Mouse (Mus musculus) forebrain, embryonic 16.5 days (tissue): Measurements from ENCODE around the gene Ripor1. TPM values are rescaled to one million over a fixed set of nuclear protein-coding genes. Genes with fewer than 3 reads are reported as not detected.
A peak's percentile ranks its signal among the peaks of the same experiment; 100 is the strongest.

Source experiments
- ATAC-seq: fragments of 200-750 bp; cut with Nextera tagmentation; 2 replicates; pipeline ENCODE4 v1.8.0; 2017; ENCODE audit warnings: mild to moderate bottlenecking, moderate library complexity
- H3K27ac ChIP-seq: fragments of 300-500 bp; sonication (generic); 2 replicates; pipeline ENCODE4 v1.5.1; 2014; ENCODE audit warnings: low read length, control low read depth
- H3K27me3 ChIP-seq: fragments of 300-500 bp; sonication (generic); replicated peaks from 2 replicates; pipeline ENCODE4 v1.6.1; 2014; ENCODE audit warnings: low read length; ENCODE audit not compliant: control insufficient read depth, insufficient read depth
- H3K36me3 ChIP-seq: fragments of 300-500 bp; sonication (generic); 2 replicates; pipeline ENCODE4 v1.6.1; 2014; ENCODE audit not compliant: control insufficient read depth, insufficient read depth
- H3K4me1 ChIP-seq: fragments of 300-500 bp; sonication (generic); replicated peaks from 2 replicates; pipeline ENCODE4 v1.6.1; 2014; ENCODE audit warnings: low read length; ENCODE audit not compliant: control insufficient read depth, insufficient read depth
- H3K4me2 ChIP-seq: fragments of 300-500 bp; sonication (generic); 2 replicates; pipeline ENCODE4 v1.6.1; 2014; ENCODE audit warnings: mild to moderate bottlenecking, low read length, control low read depth
- H3K4me3 ChIP-seq: fragments of 300-500 bp; sonication (generic); replicated peaks from 2 replicates; pipeline ENCODE4 v1.5.1; 2014; ENCODE audit warnings: mild to moderate bottlenecking, low read length, control low read depth
- H3K9ac ChIP-seq: fragments of 300-500 bp; sonication (generic); replicated peaks from 2 replicates; pipeline ENCODE4 v1.6.1; 2014; ENCODE audit warnings: low read depth, low read length, control low read depth
- H3K9me3 ChIP-seq: fragments of 300-500 bp; sonication (generic); 2 replicates; pipeline ENCODE4 v1.6.1; 2016; ENCODE audit warnings: low read length; ENCODE audit not compliant: control insufficient read depth
- WGBS: fragments of 180-500 bp; shearing (Covaris S2); extraction: QIAGEN DNeasy Blood & Tissue Kit; methylation state at CpG from one replicate; pipeline ENCODE4 v1.1.7; 2014; 5-methylcytosine and 5-hydroxymethylcytosine counted together
- polyA plus RNA-seq: library from polyadenylated mRNA; unstranded; fragments of >200 nt; fragmentation: Nextera tagmentation; extraction: Ambion mirVana; gene quantifications from 2 replicates; pipeline ENCODE4 v1.2.1, GENCODE M21; 2015

The Ripor1 gene
- polyA plus RNA-seq, 1 experiment from 2014 or later, result 33.4 TPM

- Histone ChIP-seq H3K4me3 (no peak overlapping the region), H3K4me1 (peaks cover 24% of the 10 kb centered on the region), H3K9ac (0 out of 2 replicates have a peak overlapping the region, but pooled peaks have one; percentile 2), H3K27me3 (no peaks in the 10 kb centered on the region), H3K27ac (peak overlapping the region; percentile 29; the same call in 1 of the 2 replicates), H3K36me3 (peaks cover 24% of the 10 kb centered on the region), H3K4me2 (no peak overlapping the region), H3K9me3 (no peaks in the 10 kb centered on the region)
- peak; percentile 31 for ATAC-seq
- 15% methylated on average over 4 of the region's 4 CpGs for WGBS
Observed at GRCm38 (mm10) chr8:105621841-105622240, 16.8 kb downstream of the Ripor1 start.

GRCm38 (mm10) chr8:105622421-105622920 is 17.4 kb downstream of the Ripor1 start:
- peaks cover 18% of the 10 kb centered on the region for H3K36me3 ChIP-seq

DNA sequence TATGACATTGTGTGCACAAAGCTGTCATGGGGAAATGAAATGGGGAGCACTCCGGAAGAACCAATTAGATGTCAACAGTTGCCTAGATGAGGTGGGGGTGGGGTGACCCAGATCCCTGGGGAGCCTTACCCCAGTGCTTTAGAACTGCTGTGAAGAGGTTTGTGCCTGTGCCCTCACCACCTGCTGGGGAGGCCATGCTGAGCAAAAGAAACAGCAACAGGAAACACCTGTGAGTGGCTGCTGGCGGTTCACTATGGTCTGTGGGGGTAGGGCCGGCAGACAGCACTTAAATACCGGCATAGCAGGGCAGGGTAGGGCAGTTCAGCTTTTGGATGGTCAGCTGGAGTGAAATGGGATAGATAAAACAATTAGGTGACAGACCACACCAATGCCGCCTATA is 18.1 kb downstream of the Ripor1 start:
- Histone ChIP-seq H3K9me3 (no peaks in the 10 kb centered on the region), H3K4me3 (no peak overlapping the region), H3K27me3 (no peaks in the 10 kb centered on the region), H3K9ac (no peak overlapping the region), H3K36me3 (peaks cover 13% of the 10 kb centered on the region), H3K27ac (no peak overlapping the region), H3K4me2 (no peak overlapping the region), H3K4me1 (peaks cover 24% of the 10 kb centered on the region)
- 31% methylated on average over 5 of the region's 5 CpGs for WGBS
- peak; percentile 0; the same call in 1 of the 2 replicates for ATAC-seq

More at GRCm38 (mm10) chr8:105622421-105622920, 17.4 kb downstream of the Ripor1 start:
- Histone ChIP-seq H3K4me1 (peaks cover 24% of the 10 kb centered on the region), H3K9me3 (no peaks in the 10 kb centered on the region), H3K4me2 (no peak overlapping the region), H3K4me3 (no peak overlapping the region), H3K27me3 (no peaks in the 10 kb centered on the region), H3K9ac (no peak overlapping the region), H3K27ac (peak overlapping the region; percentile 41; the same call in 1 of the 2 replicates)
- WGBS, result 5% methylated on average over 7 of the region's 8 CpGs
- peak; percentile 86 for ATAC-seq

DNA sequence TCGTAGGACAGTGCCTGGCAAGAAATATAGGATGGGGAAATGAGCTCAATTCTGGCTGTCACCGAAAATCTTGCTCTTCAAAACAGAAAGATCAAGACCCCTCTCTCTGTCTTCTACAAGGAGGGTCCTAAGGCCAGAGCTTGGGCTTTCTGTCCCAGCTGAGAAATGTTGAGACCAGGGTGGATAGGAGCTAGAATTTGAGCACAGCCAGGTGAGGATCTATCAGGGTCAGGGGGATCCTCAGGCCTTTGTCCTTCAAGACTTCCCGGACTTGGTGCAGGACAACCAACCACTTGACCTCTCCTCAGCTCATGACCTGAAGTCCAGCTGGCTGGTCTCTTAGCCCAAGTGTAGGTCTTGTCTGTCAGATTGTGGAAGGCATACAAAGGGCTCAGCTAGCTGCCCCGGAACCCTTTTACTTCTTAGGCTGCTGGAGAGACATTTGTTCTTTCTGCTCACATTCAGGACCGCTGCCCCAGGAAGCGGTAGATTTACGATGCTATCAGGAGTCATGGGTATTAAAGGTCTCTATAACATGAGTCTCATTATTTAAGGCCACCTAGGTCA is 18.7 kb downstream of the Ripor1 start:
- Histone ChIP-seq H3K9ac (no peak overlapping the region), H3K4me3 (no peak overlapping the region), H3K4me2 (no peak overlapping the region), H3K27ac (no peak overlapping the region), H3K9me3 (no peaks in the 10 kb centered on the region), H3K4me1 (peaks cover 24% of the 10 kb centered on the region), H3K36me3 (peaks cover 11% of the 10 kb centered on the region), H3K27me3 (no peaks in the 10 kb centered on the region)
- WGBS, result 60% methylated on average over 7 of the region's 7 CpGs
- ATAC-seq, result no peak

DNA sequence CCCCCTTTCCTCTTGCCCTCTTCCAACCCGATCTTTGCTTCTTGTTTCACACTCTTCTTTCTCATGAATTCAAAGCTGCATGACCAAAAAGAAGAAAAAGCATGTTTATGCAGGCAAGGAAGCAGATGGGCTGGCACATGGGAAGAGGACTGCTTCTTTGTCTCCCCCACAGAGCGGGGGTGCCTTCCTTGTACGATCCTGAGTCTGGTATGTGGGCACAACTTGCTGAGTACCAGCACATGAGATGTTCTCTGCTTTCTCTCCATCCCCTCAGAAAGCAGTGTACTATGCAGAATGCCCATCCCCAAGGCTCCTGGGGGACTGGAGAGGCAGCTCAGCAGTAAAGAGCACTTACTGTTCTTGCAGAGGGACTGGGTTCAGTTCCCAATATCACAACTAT is 19.3 kb downstream of the Ripor1 start:
- H3K27ac ChIP-seq, result peak overlapping the region; percentile 61
- no peaks in the 10 kb centered on the region for H3K27me3 ChIP-seq
- no peak overlapping the region for H3K4me2 ChIP-seq
- WGBS, result 42% methylated on average over 3 of the region's 3 CpGs
- H3K4me1 ChIP-seq, result peaks cover 24% of the 10 kb centered on the region
- H3K4me3 ChIP-seq, result no peak overlapping the region
- H3K36me3 ChIP-seq, result peaks cover 11% of the 10 kb centered on the region
- no peak overlapping the region for H3K9ac ChIP-seq
- no peak for ATAC-seq
- H3K9me3 ChIP-seq, result no peaks in the 10 kb centered on the region

DNA sequence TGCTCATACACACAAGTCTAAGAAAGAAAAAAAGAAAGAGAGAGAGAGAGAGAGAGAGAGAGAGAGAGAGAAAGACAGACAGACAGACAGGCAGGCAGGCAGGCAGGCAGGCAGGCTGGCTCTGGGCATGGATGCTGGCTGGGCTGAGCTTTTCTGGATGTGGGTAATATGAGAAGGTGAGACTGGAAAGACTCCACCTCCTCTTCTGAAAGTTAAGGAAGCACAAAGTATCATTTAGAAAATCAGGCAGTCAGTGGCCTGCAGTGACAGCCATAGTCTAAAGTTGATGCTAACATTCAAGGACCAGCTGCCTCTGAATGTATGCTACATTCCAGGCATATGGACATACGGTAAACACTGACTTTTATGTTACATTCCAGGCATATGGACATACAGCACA is 19.8 kb downstream of the Ripor1 start:
- Histone ChIP-seq H3K27me3 (no peaks in the 10 kb centered on the region), H3K9me3 (no peaks in the 10 kb centered on the region), H3K4me3 (no peak overlapping the region), H3K4me1 (peaks cover 24% of the 10 kb centered on the region), H3K9ac (no peak overlapping the region), H3K27ac (peak overlapping the region; percentile 61), H3K4me2 (no peak overlapping the region), H3K36me3 (peaks cover 11% of the 10 kb centered on the region)
- ATAC-seq, result no peak
- 60% methylated on average over 1 of the region's 1 CpGs for WGBS

GRCm38 (mm10) chr8:105626086-105626485 is 21.0 kb downstream of the Ripor1 start:
- WGBS, result 58% methylated on average over 1 of the region's 1 CpGs
- no peaks in the 10 kb centered on the region for H3K9me3 ChIP-seq
- H3K27me3 ChIP-seq, result no peaks in the 10 kb centered on the region
- no peak for ATAC-seq
- no peak overlapping the region for H3K27ac ChIP-seq
- H3K4me2 ChIP-seq, result no peak overlapping the region
- peaks cover 24% of the 10 kb centered on the region for H3K4me1 ChIP-seq
- no peak overlapping the region for H3K4me3 ChIP-seq
- peaks cover 3% of the 10 kb centered on the region; the same call in 1 of the 2 replicates for H3K36me3 ChIP-seq
- H3K9ac ChIP-seq, result no peak overlapping the region

DNA sequence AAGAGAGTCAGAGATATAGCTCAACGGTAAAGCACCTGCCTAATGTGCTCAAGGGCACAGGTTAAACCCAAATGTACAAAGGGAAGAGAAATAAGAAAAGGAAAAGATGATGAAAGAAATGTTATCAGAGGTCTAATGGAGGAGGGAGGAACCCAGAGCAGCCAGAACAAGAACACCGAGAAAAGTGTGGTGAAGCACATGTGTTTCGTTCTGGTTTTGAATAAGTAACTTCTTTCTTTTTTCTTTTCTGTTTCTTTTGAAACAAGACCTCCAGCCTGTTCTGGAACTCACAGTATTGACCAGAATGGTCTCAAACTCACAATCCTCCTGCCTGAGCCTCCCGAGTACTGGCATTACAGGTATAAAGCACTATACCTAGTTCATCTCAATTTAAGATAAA is 24.3 kb downstream of the Ripor1 start:
- Histone ChIP-seq H3K27ac (no peak overlapping the region), H3K4me3 (no peak overlapping the region), H3K9me3 (no peaks in the 10 kb centered on the region), H3K4me2 (no peak overlapping the region), H3K36me3 (no peaks in the 10 kb centered on the region), H3K9ac (no peak overlapping the region), H3K4me1 (peaks cover 8% of the 10 kb centered on the region), H3K27me3 (no peaks in the 10 kb centered on the region)
- 94% methylated on average over 4 of the region's 4 CpGs for WGBS
- ATAC-seq, result no peak

GRCm38 (mm10) chr8:105634771-105635458 is 29.9 kb downstream of the Ripor1 start:
- ATAC-seq, result no peak
- Histone ChIP-seq H3K4me2 (peak overlapping the region; percentile 84; the same call in 1 of the 2 replicates), H3K9me3 (no peaks in the 10 kb centered on the region), H3K9ac (no peak overlapping the region), H3K27me3 (no peaks in the 10 kb centered on the region), H3K4me1 (peaks cover 24% of the 10 kb centered on the region), H3K27ac (no peak overlapping the region), H3K36me3 (no peaks in the 10 kb centered on the region), H3K4me3 (no peak overlapping the region)
- WGBS, result 89% methylated on average over 2 of the region's 2 CpGs
